Mouse (Mus musculus) thymus, adult 2 months (tissue): ENCODE measurements around the gene Dusp27.

Source experiments
- CTCF ChIP-seq: fragments of 200-500 bp; IDR thresholded peaks from 2 replicates; pipeline ENCODE4 v1.5.1; 2012; ENCODE audit warnings: mild to moderate bottlenecking, control low read depth, low read length, moderate library complexity, borderline replicate concordance; ENCODE audit not compliant: control insufficient read depth, poor library complexity, insufficient read depth; ENCODE audit errors: extremely low read depth
- POLR2A ChIP-seq: fragments of 200-500 bp; IDR thresholded peaks from 2 replicates; pipeline ENCODE4 v1.6.1; 2012; ENCODE audit warnings: mild to moderate bottlenecking, low read length, control low read depth, moderate library complexity; ENCODE audit not compliant: control insufficient read depth, poor library complexity, insufficient read depth; ENCODE audit errors: extremely low read depth

DNA sequence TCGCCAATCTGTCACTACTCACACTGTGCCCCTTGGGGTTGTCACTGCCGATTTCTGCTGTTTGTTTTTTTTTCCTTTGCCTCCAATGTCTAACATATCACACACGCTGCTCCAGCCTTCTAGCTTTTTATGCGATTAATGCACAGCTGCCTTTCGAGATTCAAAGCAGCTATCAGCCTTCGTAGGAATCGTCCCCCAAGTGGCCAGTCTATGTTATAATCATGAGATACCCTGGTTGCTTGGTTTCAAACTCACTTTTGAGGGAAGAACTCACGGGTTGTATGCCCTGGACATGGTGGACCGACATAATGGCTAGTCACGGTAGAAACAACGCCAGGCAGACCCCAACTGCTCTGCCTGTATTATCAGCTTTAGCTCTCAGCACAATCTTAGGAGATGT lies 23.6 kb upstream of the Dusp27 start:
- no peak for TF ChIP-seq POLR2A
- no peak for TF ChIP-seq CTCF
